Mouse (Mus musculus) gastrocnemius, adult 2 months (tissue): ENCODE measurements around the gene Nfil3. TPM values are rescaled to one million over a fixed set of nuclear protein-coding genes. Genes with fewer than 3 reads are reported as not detected.

Experiments
- DNase-seq: peaks from one replicate; pipeline ENCODE4 v3.0.0; 2022
- H3K27ac ChIP-seq: fragments of 200-600 bp; 2 replicates; pipeline ENCODE4 v1.8.1; 2022; ENCODE audit warnings: mild to moderate bottlenecking
- H3K4me3 ChIP-seq: fragments of 200-600 bp; 2 replicates; pipeline ENCODE4 v1.8.1; 2022; ENCODE audit warnings: mild to moderate bottlenecking, moderate library complexity
- CTCF ChIP-seq: fragments of 200-600 bp; IDR thresholded peaks from 2 replicates; pipeline ENCODE4 v1.8.1; 2022; ENCODE audit warnings: antibody characterized with exemption, mild to moderate bottlenecking, moderate library complexity
- intact Hi-C: fragments of 180-260 bp; cut with DNase I; formaldehyde crosslinking; loops from one replicate; pipeline ENCODE4 v1.15.1; 2025
- total RNA-seq, 2 experiments: library from RNA; stranded (reverse); gene quantifications; 2 replicates each; pipeline ENCODE4 v1.2.3; 2021

Gene Nfil3
- total RNA-seq, 2 experiments from 2014 or later, result 40.2 to 137 TPM

- TF ChIP-seq CTCF, result no peak
- no peak overlapping the region for H3K4me3 ChIP-seq
- no peak for DNase-seq
- H3K27ac ChIP-seq, result no peak overlapping the region
- intact Hi-C loops, result loop anchor here (5.0 kb wide), 1 partner anchor 209 kb away; no protein-coding TSS in a partner anchor
These were observed 59.6 kb downstream of the Nfil3 start for GRCm38 (mm10) chr13:52921065-52921825.

- intact Hi-C loops, result loop anchor here (5.0 kb wide), 1 partner anchor 208 kb away; no protein-coding TSS in a partner anchor
- TF ChIP-seq CTCF, result no peak
- Histone ChIP-seq H3K27ac (no peak overlapping the region), H3K4me3 (no peak overlapping the region)
- no peak for DNase-seq
These were observed 61.0 kb downstream of the Nfil3 start for GRCm38 (mm10) chr13:52919790-52920352.

GRCm38 (mm10) chr13:52918333-52918732 is 62.5 kb downstream of the Nfil3 start:
- Histone ChIP-seq H3K27ac (no peak overlapping the region), H3K4me3 (no peak overlapping the region)
- DNase-seq, result no peak
- intact Hi-C loops, result no loop called here
- TF ChIP-seq CTCF, result no peak

Other genes with a start within 250 kb of the Nfil3 start
- gene Auh, start 51.4 kb downstream of the Nfil3 start, total RNA-seq, result 10 to 100 TPM; 74.0 to 94.1 TPM